Mouse (Mus musculus) MEL (cell line): ENCODE measurements around the gene Hoxc5. TPM values are rescaled to one million over a fixed set of nuclear protein-coding genes. Genes with fewer than 3 reads are reported as not detected.
A peak's percentile ranks its signal among the peaks of the same experiment; 100 is the strongest.

Experiments used
- DNase-seq: peaks from one replicate; pipeline ENCODE4 v3.0.0; 2011; ENCODE audit warnings: low read depth, low spot score
- H3K27ac ChIP-seq: 2 replicates; pipeline ENCODE4 v1.5.1; 2012; ENCODE audit warnings: low read depth, mild to moderate bottlenecking, control low read depth, low read length, moderate library complexity; ENCODE audit not compliant: control insufficient read depth
- H3K27me3 ChIP-seq, 2 experiments: fragments of 150-350 bp in 1 of 2; sonication (generic) in 1 of 2; 2 replicates each; pipeline ENCODE4 v1.6.1; 2012; ENCODE audit warnings: low read length in 2 of 2, mild to moderate bottlenecking in 2 of 2, improper control_type of control experiment in 1 of 2, moderate library complexity in 1 of 2; ENCODE audit not compliant: insufficient read depth in 2 of 2, control insufficient read depth in 1 of 2
- H3K36me3 ChIP-seq, 2 experiments: 2 replicates each; pipeline ENCODE4 v1.6.1; 2012 to 2014; ENCODE audit warnings: low read length in 2 of 2, improper control_type of control experiment in 1 of 2, inconsistent platforms in 1 of 2, mild to moderate bottlenecking in 1 of 2; ENCODE audit not compliant: insufficient read depth in 2 of 2, control insufficient read depth in 1 of 2
- H3K4me1 ChIP-seq, 2 experiments: fragments of 150-350 bp in 1 of 2; sonication (generic) in 1 of 2; 2 replicates each; pipeline ENCODE4 v1.6.1; 2012; ENCODE audit warnings: low read length in 2 of 2, improper control_type of control experiment in 1 of 2, mild to moderate bottlenecking in 1 of 2; ENCODE audit not compliant: insufficient read depth in 2 of 2, control insufficient read depth in 1 of 2
- H3K4me3 ChIP-seq, 2 experiments: fragments of 150-350 bp in 1 of 2; sonication (generic) in 1 of 2; 2 replicates each; pipeline ENCODE4 v1.5.1; 2012; ENCODE audit warnings: low read depth in 2 of 2, low read length in 2 of 2, mild to moderate bottlenecking in 2 of 2, moderate library complexity in 2 of 2, control low read depth in 1 of 2, improper control_type of control experiment in 1 of 2; ENCODE audit not compliant: control insufficient read depth in 1 of 2, insufficient read depth in 1 of 2
- H3K79me2 ChIP-seq: 2 replicates; pipeline ENCODE4 v1.6.1; 2012; ENCODE audit warnings: mild to moderate bottlenecking, low read length, moderate library complexity; ENCODE audit not compliant: control insufficient read depth, poor library complexity, insufficient read depth
- H3K9ac ChIP-seq: 2 replicates; pipeline ENCODE4 v1.6.1; 2012; ENCODE audit warnings: low read depth, mild to moderate bottlenecking, control low read depth, low read length, moderate library complexity; ENCODE audit not compliant: control insufficient read depth, poor library complexity, severe bottlenecking
- H3K9me3 ChIP-seq: fragments of 150-350 bp; sonication (generic); replicated peaks from 2 replicates; pipeline ENCODE4 v1.6.1; 2012; ENCODE audit warnings: mild to moderate bottlenecking, low read length, improper control_type of control experiment, moderate library complexity; ENCODE audit not compliant: insufficient read depth
- CHD1 ChIP-seq: IDR thresholded peaks from 2 replicates; pipeline ENCODE4 v1.6.1; 2012; ENCODE audit warnings: low read depth, mild to moderate bottlenecking, inconsistent platforms, low read length, improper control_type of control experiment
- CTCF ChIP-seq, 3 experiments: IDR thresholded peaks in 2 of 3; conservative IDR thresholded peaks in 1 of 3; 2 replicates each; pipeline ENCODE4 v1.5.1; 2011 to 2012; ENCODE audit warnings: low read length in 3 of 3, low read depth in 2 of 3, mild to moderate bottlenecking in 2 of 3, improper control_type of control experiment in 1 of 3, inconsistent platforms in 1 of 3, mixed read lengths in 1 of 3, moderate library complexity in 1 of 3; ENCODE audit not compliant: control insufficient read depth in 1 of 3, insufficient read depth in 1 of 3, poor library complexity in 1 of 3, severe bottlenecking in 1 of 3
- E2F4 ChIP-seq: IDR thresholded peaks from 2 replicates; pipeline ENCODE4 v1.6.1; 2011; ENCODE audit warnings: low read depth, low read length, improper control_type of control experiment, borderline replicate concordance
- EP300 ChIP-seq, 2 experiments: IDR thresholded peaks; 2 replicates each; pipeline ENCODE4 v1.6.1; 2011; ENCODE audit warnings: improper control_type of control experiment in 2 of 2, low read length in 2 of 2, low read depth in 1 of 2, mild to moderate bottlenecking in 1 of 2
- ETS1 ChIP-seq: IDR thresholded peaks from 2 replicates; pipeline ENCODE4 v1.6.1; 2012; ENCODE audit warnings: low read depth, mild to moderate bottlenecking, inconsistent platforms, low read length, improper control_type of control experiment, moderate library complexity
- JUND ChIP-seq: IDR thresholded peaks from 2 replicates; pipeline ENCODE4 v1.6.1; 2011; ENCODE audit warnings: low read depth, mild to moderate bottlenecking, improper control_type of control experiment, low read length
- KAT2A ChIP-seq: conservative IDR thresholded peaks from 2 replicates; pipeline ENCODE4 v1.6.1; 2012; ENCODE audit warnings: low read depth, low read length, improper control_type of control experiment, inconsistent platforms
- MAFK ChIP-seq: IDR thresholded peaks from 2 replicates; pipeline ENCODE4 v1.6.1; 2011; ENCODE audit warnings: low read depth, mild to moderate bottlenecking, low read length, improper control_type of control experiment, borderline replicate concordance
- MAZ ChIP-seq: IDR thresholded peaks from 2 replicates; pipeline ENCODE4 v1.6.1; 2012; ENCODE audit warnings: low read depth, mild to moderate bottlenecking, inconsistent platforms, low read length, improper control_type of control experiment
- MEF2A ChIP-seq: IDR thresholded peaks from 2 replicates; pipeline ENCODE4 v1.6.1; 2014; ENCODE audit warnings: low read depth, mild to moderate bottlenecking, inconsistent platforms, low read length, improper control_type of control experiment; ENCODE audit not compliant: poor library complexity, insufficient replicate concordance, severe bottlenecking; ENCODE audit errors: extremely low read depth
- MYC ChIP-seq: IDR thresholded peaks from 2 replicates; pipeline ENCODE4 v1.6.1; 2011; ENCODE audit warnings: low read depth, mild to moderate bottlenecking, low read length, improper control_type of control experiment, moderate library complexity
- NELFE ChIP-seq: IDR thresholded peaks from 2 replicates; pipeline ENCODE4 v1.6.1; 2011; ENCODE audit warnings: low read depth, low read length, improper control_type of control experiment
- POLR2A ChIP-seq, 2 experiments: IDR thresholded peaks; 2 replicates each; pipeline ENCODE4 v1.6.1; 2011 to 2012; ENCODE audit warnings: low read length in 2 of 2, mild to moderate bottlenecking in 2 of 2, control low read depth in 1 of 2, improper control_type of control experiment in 1 of 2, low read depth in 1 of 2, moderate library complexity in 1 of 2; ENCODE audit not compliant: control insufficient read depth in 1 of 2, insufficient read depth in 1 of 2, poor library complexity in 1 of 2
- POLR2AphosphoS5 ChIP-seq: IDR thresholded peaks from 2 replicates; pipeline ENCODE4 v1.6.1; 2012; ENCODE audit warnings: low read depth, borderline replicate concordance, mild to moderate bottlenecking, inconsistent platforms, low read length, moderate library complexity, mixed read lengths
- RAD21 ChIP-seq: IDR thresholded peaks from 2 replicates; pipeline ENCODE4 v1.6.1; 2011; ENCODE audit warnings: mild to moderate bottlenecking, low read depth, low read length, improper control_type of control experiment
- SIN3A ChIP-seq: IDR thresholded peaks from 2 replicates; pipeline ENCODE4 v1.6.1; 2012; ENCODE audit warnings: low read length, improper control_type of control experiment, inconsistent platforms
- TBP ChIP-seq: IDR thresholded peaks from 2 replicates; pipeline ENCODE4 v1.8.0; 2011; ENCODE audit warnings: low read depth, low read length, improper control_type of control experiment
- TCF12 ChIP-seq: IDR thresholded peaks from 2 replicates; pipeline ENCODE4 v1.6.1; 2014; ENCODE audit warnings: low read depth, mild to moderate bottlenecking, inconsistent platforms, low read length, improper control_type of control experiment, moderate library complexity
- UBTF ChIP-seq: IDR thresholded peaks from 2 replicates; pipeline ENCODE4 v1.6.1; 2012; ENCODE audit warnings: low read depth, mild to moderate bottlenecking, inconsistent platforms, low read length, improper control_type of control experiment, moderate library complexity, borderline replicate concordance; ENCODE audit not compliant: insufficient read depth
- USF1 ChIP-seq: IDR thresholded peaks from 2 replicates; pipeline ENCODE4 v1.6.1; 2014; ENCODE audit warnings: low read depth, mild to moderate bottlenecking, inconsistent platforms, low read length, improper control_type of control experiment, moderate library complexity
- USF2 ChIP-seq, 2 experiments: IDR thresholded peaks; 2 replicates each; pipeline ENCODE4 v1.6.1; 2011 to 2012; ENCODE audit warnings: improper control_type of control experiment in 2 of 2, low read length in 2 of 2, borderline replicate concordance in 1 of 2, inconsistent platforms in 1 of 2, low read depth in 1 of 2, mild to moderate bottlenecking in 1 of 2; ENCODE audit not compliant: insufficient read depth in 1 of 2
- ZMIZ1 ChIP-seq: IDR thresholded peaks from 2 replicates; pipeline ENCODE4 v1.6.1; 2012; ENCODE audit warnings: low read depth, mild to moderate bottlenecking, inconsistent platforms, low read length, improper control_type of control experiment, moderate library complexity
- polyA plus RNA-seq, 2 experiments: library from polyadenylated mRNA; stranded (reverse) in 1 of 2; unstranded in 1 of 2; fragments of >175 nt in 1 of 2; fragments of >200 nt in 1 of 2; gene quantifications; 2 replicates each; pipeline versions ENCODE4 v1.2.1 to v1.2.4; 2012; ENCODE audit warnings: low replicate concordance in 2 of 2, low read depth in 1 of 2; ENCODE audit not compliant: insufficient read length in 2 of 2, insufficient read depth in 1 of 2, missing spikeins in 1 of 2
- total RNA-seq: library from RNA; depleted of rRNA; stranded (reverse); fragments of 300-350 nt; gene quantifications from 2 replicates; pipeline ENCODE4 v1.2.3, GENCODE M21; 2012

Hoxc5 gene
- total and polyA plus RNA-seq, 3 experiments, result 0.46 to 3.0 TPM; not detected in 1

- peaks cover 18 to 38% of the 10 kb centered on the region in 2 experiments for H3K4me1 ChIP-seq
- peak; percentile 86; the same call in 1 of the 2 replicates for TF ChIP-seq MEF2A
- TF ChIP-seq CTCF (IDR thresholded peaks at IDR 0.05 in 2 of 3, conservative IDR thresholded peaks at IDR 0.05 in 1 of 3; ENCODE audit: control insufficient read depth in 1 of 3, insufficient read depth in 1 of 3, low read depth in 2 of 3, low read length in 3 of 3, poor library complexity in 1 of 3, severe bottlenecking in 1 of 3), result no peak
- H3K36me3 ChIP-seq, result peaks cover 0 to 34% of the 10 kb centered on the region in 2 experiments; a peak in 2 of 4 replicates
- peak overlapping the region; percentile 60 to 68 for H3K4me3 ChIP-seq
- H3K27me3 ChIP-seq, result no peaks in the 10 kb centered on the region
- H3K9me3 ChIP-seq, result no peaks in the 10 kb centered on the region
- peak overlapping the region; percentile 99 for H3K27ac ChIP-seq
- peak; percentile 47 for DNase-seq
- peaks cover 27% of the 10 kb centered on the region for H3K79me2 ChIP-seq
- peak overlapping the region; percentile 98 for H3K9ac ChIP-seq
Observed at GRCm38 (mm10) chr15:103001370-103001769, 34.1 kb downstream of the Hoxc5 start.

DNA sequence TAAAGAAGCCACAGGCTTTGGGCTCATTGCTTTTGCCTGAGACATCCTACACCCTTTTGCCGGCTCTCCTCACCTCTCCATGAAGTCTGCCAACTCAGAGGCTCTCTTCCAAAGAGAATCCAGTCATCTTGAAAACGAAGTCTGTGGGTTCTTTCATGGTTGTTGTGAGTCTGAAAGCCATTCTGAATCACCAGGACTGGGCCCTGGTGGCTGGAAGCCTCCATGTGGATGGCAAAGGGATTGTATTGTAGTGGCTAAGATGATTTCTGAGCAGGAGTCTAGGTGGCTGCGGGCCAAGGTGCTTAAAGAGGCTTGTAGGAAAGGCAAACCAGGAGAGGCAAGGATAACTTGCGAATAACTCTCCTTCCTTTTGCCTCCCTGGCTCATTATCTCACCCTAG is 34.9 kb downstream of the Hoxc5 start:
- peak; percentile 66 for DNase-seq

GRCm38 (mm10) chr15:103002821-103003448 is 35.7 kb downstream of the Hoxc5 start:
- Histone ChIP-seq H3K27ac (peak overlapping the region; percentile 63), H3K9me3 (no peaks in the 10 kb centered on the region), H3K36me3 (peaks cover 0 to 36% of the 10 kb centered on the region in 2 experiments; a peak in 2 of 4 replicates), H3K9ac (peak overlapping the region; percentile 60), H3K27me3 (no peaks in the 10 kb centered on the region), H3K4me1 (peaks cover 24 to 35% of the 10 kb centered on the region in 2 experiments), H3K79me2 (peaks cover 27% of the 10 kb centered on the region), H3K4me3 (peak overlapping the region; percentile 49 to 57)
- peak; percentile 90 for DNase-seq
- TF ChIP-seq POLR2A (IDR thresholded peaks at IDR 0.05; ENCODE audit: control insufficient read depth in 1 of 2, insufficient read depth in 1 of 2, low read depth in 1 of 2, low read length in 2 of 2, poor library complexity in 1 of 2) (no peak; a peak in 1 of 4 replicates), ETS1 (peak; percentile 29; the same call in 1 of the 2 replicates), JUND (0 out of 2 replicates have a peak, but pooled peaks have one; percentile 27), USF2 (IDR thresholded peaks at IDR 0.05; ENCODE audit: borderline replicate concordance in 1 of 2, insufficient read depth in 1 of 2, low read depth in 1 of 2, low read length in 2 of 2) (no peak), ZMIZ1 (no peak), RAD21 (no peak), SIN3A (peak; percentile 71), TCF12 (no peak), MYC (0 out of 2 replicates have a peak, but pooled peaks have one; percentile 30), USF1 (no peak), MAZ (0 out of 2 replicates have a peak, but pooled peaks have one; percentile 36), TBP (peak; percentile 59; the same call in 1 of the 2 replicates), POLR2AphosphoS5 (no peak), E2F4 (no peak), CTCF (IDR thresholded peaks at IDR 0.05 in 2 of 3, conservative IDR thresholded peaks at IDR 0.05 in 1 of 3; ENCODE audit: control insufficient read depth in 1 of 3, insufficient read depth in 1 of 3, low read depth in 2 of 3, low read length in 3 of 3, poor library complexity in 1 of 3, severe bottlenecking in 1 of 3) (no peak), CHD1 (no peak), NELFE (no peak; the same call in 1 of the 2 replicates), EP300 (IDR thresholded peaks at IDR 0.05; ENCODE audit: low read depth in 1 of 2, low read length in 2 of 2) (peak; percentile 34 to 60; a peak in 3 of 4 replicates)

More for the DNA sequence above, 34.9 kb downstream of the Hoxc5 start:
- Histone ChIP-seq H3K36me3 (peaks cover 0 to 35% of the 10 kb centered on the region in 2 experiments; a peak in 2 of 4 replicates), H3K27ac (peak overlapping the region; percentile 63), H3K79me2 (peaks cover 27% of the 10 kb centered on the region), H3K4me3 (peak overlapping the region in 1 of 2 experiments; percentile 57; a peak in 3 of 4 replicates), H3K27me3 (no peaks in the 10 kb centered on the region), H3K4me1 (peaks cover 24 to 38% of the 10 kb centered on the region in 2 experiments), H3K9ac (peak overlapping the region; percentile 60), H3K9me3 (no peaks in the 10 kb centered on the region)
- TF ChIP-seq MEF2A, result no peak
- no peak for TF ChIP-seq KAT2A
- no peak for TF ChIP-seq E2F4
- TF ChIP-seq TBP, result no peak
- TF ChIP-seq MAFK, result no peak
- TF ChIP-seq CHD1, result 0 out of 2 replicates have a peak, but pooled peaks have one; percentile 4
- no peak for TF ChIP-seq UBTF
